Mouse (Mus musculus): ENCODE data around the gene Stard7.

Stard7 gene

GRCm38 (mm10) chr2:127319071-127319470 lies 49.1 kb downstream of the Stard7 start:
- DNase-seq (ENCODE audit: low read depth, low spot score), result no peak

DNA sequence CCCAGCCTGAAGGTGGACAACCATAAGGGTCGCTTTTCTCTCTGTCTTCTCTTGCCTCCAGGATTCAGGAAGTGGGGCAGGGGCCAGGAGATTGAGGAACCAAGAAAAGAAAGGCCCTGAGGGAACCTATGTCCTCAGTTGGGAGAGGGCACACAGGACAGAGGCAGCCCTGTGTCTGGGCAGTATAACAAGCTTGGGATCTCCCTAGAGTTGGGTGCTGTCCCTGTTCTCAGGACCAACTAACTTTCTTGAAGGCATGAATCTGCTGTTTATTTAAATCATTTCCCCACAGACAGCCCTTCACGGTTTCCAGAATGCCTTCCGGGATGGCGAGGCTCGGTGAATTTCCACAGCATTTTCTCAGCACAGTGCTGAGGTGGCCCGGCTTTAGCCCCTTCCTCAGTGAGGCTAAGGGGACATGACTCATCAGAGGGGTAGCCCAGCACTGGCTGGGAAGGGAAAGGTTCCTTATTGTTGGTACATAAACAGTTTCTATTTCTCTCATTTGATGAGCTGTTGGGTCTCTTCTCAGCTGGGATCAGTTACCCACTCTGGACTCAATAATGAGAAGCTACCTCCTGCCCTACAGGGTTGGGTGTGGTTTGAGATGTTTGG lies 52.8 kb downstream of the Stard7 start:
- no peak for DNase-seq (ENCODE audit: low read depth, low spot score)

GRCm38 (mm10) chr2:127323667-127324066 lies 53.6 kb downstream of the Stard7 start:
- no peak for DNase-seq (ENCODE audit: low read depth, low spot score)

GRCm38 (mm10) chr2:127324456-127324855 lies 54.4 kb downstream of the Stard7 start:
- no peak for DNase-seq (ENCODE audit: low read depth, low spot score)

DNA sequence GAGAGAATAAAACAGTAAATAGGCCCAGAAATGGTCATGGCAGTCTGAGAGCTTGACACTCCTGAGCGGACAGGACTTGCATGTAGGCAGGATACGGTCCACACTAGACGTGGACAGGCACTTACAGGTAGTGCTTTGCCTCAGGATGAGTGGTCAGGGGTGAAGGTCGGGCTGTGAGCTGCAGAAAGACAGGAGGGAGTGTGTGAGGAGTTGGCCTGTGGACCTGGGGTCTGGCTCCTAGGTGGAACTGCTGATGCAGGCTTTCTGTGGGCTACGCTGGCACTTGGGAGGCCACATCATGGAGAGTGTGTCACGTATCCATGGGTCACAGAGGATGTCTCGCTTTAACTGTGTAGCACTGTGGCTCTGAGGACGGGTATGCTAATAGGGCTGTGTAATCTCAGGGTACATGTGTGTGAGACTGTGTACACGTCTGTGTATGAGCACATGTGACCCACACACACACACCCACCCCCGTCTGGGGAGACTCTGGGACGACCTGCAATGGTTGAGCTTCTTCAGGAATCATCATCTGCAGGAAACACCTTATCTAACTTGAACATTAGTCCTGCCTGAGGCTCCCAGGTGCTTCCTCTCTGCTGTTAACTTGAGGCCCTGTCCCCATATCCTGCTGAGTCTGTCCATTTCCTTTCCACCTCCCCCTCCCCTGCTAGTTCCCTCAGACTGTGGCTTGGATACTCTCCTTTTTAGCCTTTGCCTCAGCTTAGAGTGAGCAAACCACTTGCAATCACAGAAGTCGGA lies 58.3 kb downstream of the Stard7 start:
- DNase-seq (ENCODE audit: low read depth, low spot score), result no peak

GRCm38 (mm10) chr2:127332807-127333570 lies 63.0 kb downstream of the Stard7 start:
- no peak for DNase-seq (ENCODE audit: low read depth, low spot score)

- no peak for DNase-seq (ENCODE audit: low read depth, low spot score)
Measured at GRCm38 (mm10) chr2:127333945-127334603, 64.1 kb downstream of the Stard7 start.

- no peak for DNase-seq (ENCODE audit: low read depth, low spot score)
Measured at GRCm38 (mm10) chr2:127335078-127335541, 65.1 kb downstream of the Stard7 start.

GRCm38 (mm10) chr2:127335767-127336496 lies 65.9 kb downstream of the Stard7 start, which contains the start of gene Dusp2:
TSS of gene Dusp2 (plus strand) at chr2:127336159.
- peak; percentile 54 for DNase-seq (ENCODE audit: low read depth, low spot score)

- DNase-seq (ENCODE audit: low read depth, low spot score), result peak; percentile 65
Measured at GRCm38 (mm10) chr2:127336497-127336832, 66.4 kb downstream of the Stard7 start.

DNA sequence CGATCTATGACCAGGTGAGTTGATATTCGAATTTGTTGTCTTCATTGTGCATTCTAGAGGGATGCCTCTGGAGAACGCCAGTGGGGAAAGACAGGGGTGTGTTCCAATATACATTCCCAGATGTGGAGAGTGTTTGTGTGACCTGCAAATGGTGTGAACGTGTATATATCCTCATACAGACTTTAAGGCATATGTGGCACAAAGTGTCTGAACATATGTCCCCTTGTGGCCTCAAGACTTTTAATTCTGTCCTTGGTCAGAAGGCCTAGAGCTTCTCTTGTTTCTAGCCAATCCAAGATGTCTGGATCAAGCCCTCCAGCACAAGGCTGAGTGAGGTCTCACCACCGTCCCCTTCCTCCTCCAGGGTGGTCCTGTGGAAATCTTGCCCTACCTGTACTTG lies 66.9 kb downstream of the Stard7 start:
- no peak for DNase-seq (ENCODE audit: low read depth, low spot score)

GRCm38 (mm10) chr2:127337531-127337930 lies 67.5 kb downstream of the Stard7 start:
- DNase-seq (ENCODE audit: low read depth, low spot score), result peak; percentile 13

DNA sequence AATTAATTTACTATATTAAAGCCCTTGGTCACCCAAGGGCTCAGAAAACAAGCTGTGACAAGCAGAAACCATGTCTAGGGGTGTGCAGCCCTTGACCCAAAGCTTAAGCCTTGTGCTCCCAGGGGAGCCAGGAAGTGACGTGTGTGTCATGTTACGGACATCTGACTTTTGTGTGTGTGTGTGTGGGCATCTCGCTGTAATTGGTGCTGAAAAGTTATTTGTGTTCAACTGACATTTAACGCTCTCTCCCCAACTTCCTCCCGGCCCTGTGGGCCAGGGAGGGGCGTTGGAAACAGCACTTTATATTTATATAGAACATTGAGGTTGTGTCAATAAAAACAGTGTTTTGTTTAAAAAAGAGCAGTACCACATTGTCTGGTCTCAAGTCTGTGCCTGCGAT lies 68.0 kb downstream of the Stard7 start:
- no peak for DNase-seq (ENCODE audit: low read depth, low spot score)

DNA sequence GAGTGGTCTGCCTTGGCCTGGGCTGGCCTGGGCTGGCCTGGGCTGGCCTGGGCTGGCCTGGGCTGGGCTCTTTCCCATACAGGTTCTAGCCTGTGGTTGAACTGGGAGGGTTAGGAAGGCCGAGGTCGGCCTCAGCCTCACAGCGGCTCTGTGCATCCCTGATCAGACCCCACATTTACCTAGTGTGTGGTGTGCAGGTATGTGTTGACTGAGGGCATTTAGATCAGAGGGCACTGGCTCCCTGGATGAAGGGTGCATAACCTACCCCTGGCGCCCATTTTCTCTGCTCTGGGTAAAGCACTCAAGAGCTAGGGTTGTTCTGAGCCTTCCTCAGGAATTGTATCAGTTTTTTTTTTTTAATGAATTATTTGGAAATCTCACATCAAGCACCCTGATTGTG lies 68.4 kb downstream of the Stard7 start, which contains the start of gene Astl:
Gene Astl, plus strand, starts transcription at position 224 of the 400 bp plus-strand sequence.
- DNase-seq (ENCODE audit: low read depth, low spot score), result no peak

- peak; percentile 18 for DNase-seq (ENCODE audit: low read depth, low spot score)
Measured at GRCm38 (mm10) chr2:127338833-127339232, 68.8 kb downstream of the Stard7 start.

DNA sequence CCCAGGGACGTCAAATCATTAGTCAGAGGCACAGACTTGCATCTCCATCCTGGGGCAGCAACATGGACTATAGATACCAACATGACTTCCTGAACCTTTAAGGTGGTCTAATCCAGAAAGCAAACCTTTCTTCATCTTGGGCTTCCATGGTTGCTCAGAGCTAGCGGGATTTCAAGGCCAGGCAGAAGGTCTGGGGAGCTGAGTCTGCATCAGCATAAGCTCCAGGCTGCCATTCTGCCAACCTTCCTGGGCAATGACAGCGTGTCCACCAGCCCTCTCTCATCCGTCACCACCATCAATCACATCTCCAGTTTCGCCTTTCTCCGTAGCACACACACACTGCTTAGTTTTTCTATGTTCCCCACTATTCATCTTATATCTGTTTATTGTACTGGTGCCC lies 69.2 kb downstream of the Stard7 start:
- DNase-seq (ENCODE audit: low read depth, low spot score), result no peak

DNA sequence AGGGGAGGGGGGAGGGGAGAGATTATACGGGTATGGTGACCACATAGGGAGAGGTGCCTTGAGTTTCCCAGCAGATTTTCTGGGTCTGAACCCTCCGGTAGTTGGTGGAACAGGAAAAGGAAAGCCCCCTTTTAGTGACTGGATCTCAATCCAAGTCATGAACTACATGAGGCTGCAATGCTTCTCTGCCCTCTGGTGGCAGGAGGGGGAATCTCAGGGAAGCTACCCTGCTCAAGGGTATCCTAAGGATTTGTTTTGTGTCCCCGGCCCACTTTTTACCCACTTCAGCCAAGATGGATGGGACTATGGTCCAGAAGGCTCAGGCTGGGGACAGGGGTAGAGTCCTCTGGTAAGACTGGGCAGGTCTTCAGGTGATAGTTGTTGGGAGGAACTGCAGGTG lies 71.1 kb downstream of the Stard7 start:
- DNase-seq (ENCODE audit: low read depth, low spot score), result peak; percentile 61

- no peak for DNase-seq (ENCODE audit: low read depth, low spot score)
Measured at GRCm38 (mm10) chr2:127346334-127346733, 76.3 kb downstream of the Stard7 start.

DNA sequence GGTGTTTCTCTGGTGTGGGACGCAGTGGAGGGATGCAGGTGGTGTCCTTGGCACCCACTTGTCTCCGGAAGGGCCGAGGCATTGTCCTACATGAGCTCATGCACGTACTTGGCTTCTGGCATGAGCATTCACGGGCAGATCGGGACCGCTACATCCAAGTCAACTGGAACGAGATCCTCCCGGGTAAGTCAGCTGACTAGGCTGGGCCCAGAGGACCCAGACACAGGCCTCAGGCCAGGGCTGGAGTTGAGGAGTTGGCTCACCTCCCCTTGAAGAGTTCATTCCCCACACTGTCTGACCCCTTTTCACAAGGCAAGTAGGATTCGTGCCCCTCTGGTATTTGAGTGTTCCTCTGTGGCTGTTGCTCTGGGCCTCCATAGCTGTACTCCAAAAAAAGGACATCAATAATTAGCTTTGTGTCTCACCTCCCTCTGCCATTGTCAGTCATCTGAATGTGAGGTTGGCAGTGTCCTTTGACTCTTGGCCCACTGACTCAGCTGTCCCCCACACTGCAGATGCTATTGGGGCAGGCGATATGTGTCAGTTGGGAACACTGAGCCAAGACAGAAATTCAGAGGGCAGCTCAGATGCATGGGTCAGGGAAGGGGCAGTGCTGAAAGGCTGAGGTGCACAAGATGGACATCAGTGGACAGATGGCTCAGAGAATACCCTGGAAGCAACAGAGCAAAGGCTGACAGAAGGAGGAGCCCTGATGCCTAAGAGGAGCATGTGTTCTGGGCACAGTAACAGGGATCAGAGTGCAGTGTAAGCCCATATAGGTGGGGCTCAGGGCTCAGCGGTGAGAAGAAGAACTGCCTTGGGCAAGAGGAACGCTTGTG lies 77.3 kb downstream of the Stard7 start:
- DNase-seq (ENCODE audit: low read depth, low spot score), result no peak

Data from R1 (cell line).